In genomic region chr6:124262696-124263095, GRCm38 (mm10) we compare ENCODE assay signal across 8 mouse cellular contexts. TPM values are rescaled to one million over a fixed set of nuclear protein-coding genes. Genes with fewer than 3 reads are reported as not detected.
DNase-seq lines count a peak whose midpoint lies in the region; ATAC-seq and TF ChIP-seq lines count a peak whose summit lies in the region.
"Had no signal": no experiment of that assay in that cellular context is flagged by ENCODE, and none has a peak within 500 bp of the region (broad histone marks: within the 10 kb centered on the region; RNA-seq: fewer than 3 reads in every experiment).

No protein-coding gene starts in this region.

- no peak overlapping the region for H3K4me3 ChIP-seq in forebrain, postnatal 0 days (ENCODE audit: low read depth, low read length)
- no peak overlapping the region for H3K4me3 ChIP-seq in hindbrain, embryonic 14.5 days (replicated peaks; ENCODE audit: low read length)

- peak; percentile 66 for ATAC-seq in forebrain, postnatal 0 days
- peak; percentile 39; the same call in 1 of the 2 replicates for ATAC-seq in hindbrain, embryonic 14.5 days (ENCODE audit: low FRiP score)

- H3K27me3 ChIP-seq in forebrain, postnatal 0 days (ENCODE audit: insufficient read depth, low read length), result no peaks in the 10 kb centered on the region
- H3K27me3 ChIP-seq in hindbrain, embryonic 14.5 days (ENCODE audit: control insufficient read depth, insufficient read depth, low read length), result no peaks in the 10 kb centered on the region

- H3K9ac ChIP-seq in forebrain, postnatal 0 days, result no peak overlapping the region
- no peak overlapping the region for H3K9ac ChIP-seq in hindbrain, embryonic 14.5 days

- no peak overlapping the region for H3K4me2 ChIP-seq in forebrain, postnatal 0 days (ENCODE audit: low read depth)
- no peak overlapping the region for H3K4me2 ChIP-seq in hindbrain, embryonic 14.5 days (replicated peaks)

- no peak overlapping the region for H3K27ac ChIP-seq in forebrain, postnatal 0 days (ENCODE audit: low read depth, low read length)
- H3K27ac ChIP-seq in hindbrain, embryonic 14.5 days, result no peak overlapping the region
- H3K27ac ChIP-seq: macrophage had no signal

- peak; percentile 77 for TF ChIP-seq CTCF in forebrain, postnatal 0 days (IDR thresholded peaks at IDR 0.05; ENCODE audit: low read depth)

- H3K36me3 ChIP-seq in forebrain, postnatal 0 days (ENCODE audit: insufficient read depth), result no peaks in the 10 kb centered on the region
- H3K36me3 ChIP-seq in hindbrain, embryonic 14.5 days (replicated peaks; ENCODE audit: control insufficient read depth, insufficient read depth), result no peaks in the 10 kb centered on the region

- no peaks in the 10 kb centered on the region for H3K4me1 ChIP-seq in forebrain, postnatal 0 days (ENCODE audit: insufficient read depth)
- no peaks in the 10 kb centered on the region for H3K4me1 ChIP-seq in hindbrain, embryonic 14.5 days (replicated peaks; ENCODE audit: control insufficient read depth, insufficient read depth, low read length)

- WGBS in forebrain, postnatal 0 days, result under 1% methylated on average over 3 of the region's 3 CpGs
- 5% methylated on average over 3 of the region's 3 CpGs for WGBS in hindbrain, embryonic 14.5 days

- no peaks in the 10 kb centered on the region for H3K9me3 ChIP-seq in forebrain, postnatal 0 days (ENCODE audit: low read length)
- H3K9me3 ChIP-seq in hindbrain, embryonic 14.5 days (ENCODE audit: control insufficient read depth, low read length), result no peaks in the 10 kb centered on the region

- peak; percentile 44 for DNase-seq in MEL-GATA-1-ER (ENCODE audit: extremely low read depth, low read depth)
- peak; percentile 79 for DNase-seq in brain, adult 2 months (ENCODE audit: low read depth, low spot score)
- DNase-seq in forebrain, postnatal 0 days, result peak; percentile 69
- peak; percentile 70 for DNase-seq in hindbrain, embryonic 14.5 days (ENCODE audit: low spot score)
- peak; percentile 55 to 70 for DNase-seq in layer of hippocampus, postnatal 14 days (ENCODE audit: low spot score in 2 of 2)
- DNase-seq in lung, postnatal 36 days, result peak; percentile 83
- DNase-seq in right cerebral cortex, postnatal 14 days, result peak; percentile 86

RNA-seq across cellular contexts. Expression of gene Vmn2r27, which starts 31.0 kb away (rescaled TPM):
- not detected in 2 replicates for total RNA-seq in forebrain, postnatal 0 days (2014; rRNA removed)
- polyA plus RNA-seq in forebrain, postnatal 0 days (2015; fragmentation: Nextera tagmentation; extraction: Ambion mirVana), result not detected in 2 replicates
- polyA plus RNA-seq in hindbrain, embryonic 14.5 days (2014; fragmentation: Nextera tagmentation; extraction: Ambion mirVana), result not detected in 2 replicates
- not detected for total RNA-seq in layer of hippocampus, postnatal 14 days (2021)
- polyA plus RNA-seq: macrophage had no signal

RNA-seq across cellular contexts. Expression of gene Cd163, which starts 41.8 kb away (rescaled TPM):
- 2.8 and 5.0 TPM in 2 replicates for total RNA-seq in forebrain, postnatal 0 days (2014; rRNA removed)
- polyA plus RNA-seq in forebrain, postnatal 0 days (2015; fragmentation: Nextera tagmentation; extraction: Ambion mirVana), result 1.1 and 1.6 TPM in 2 replicates
- polyA plus RNA-seq in hindbrain, embryonic 14.5 days (2014; fragmentation: Nextera tagmentation; extraction: Ambion mirVana), result 0.27 and 0.67 TPM in 2 replicates
- total RNA-seq in layer of hippocampus, postnatal 14 days (2021), result 1 to 10 TPM; 3.7 to 3.9 TPM
